Mouse (Mus musculus) layer of hippocampus, postnatal 25 days (tissue): ENCODE results near the gene Thsd7a. TPM values are rescaled to one million over a fixed set of nuclear protein-coding genes. Genes with fewer than 3 reads are reported as not detected.

Experiments
- DNase-seq, 2 experiments: peaks; one replicate each; pipeline ENCODE4 v3.0.0; 2022; ENCODE audit warnings: mixed read lengths in 2 of 2, low spot score in 1 of 2; ENCODE audit errors: extremely low spot score in 1 of 2
- total RNA-seq, 2 experiments: library from RNA; stranded (reverse); gene quantifications; 2 replicates each; pipeline ENCODE4 v1.2.3; 2021

Thsd7a gene
- total RNA-seq, 2 experiments from 2014 or later: 35.6 to 43.7 TPM

DNA sequence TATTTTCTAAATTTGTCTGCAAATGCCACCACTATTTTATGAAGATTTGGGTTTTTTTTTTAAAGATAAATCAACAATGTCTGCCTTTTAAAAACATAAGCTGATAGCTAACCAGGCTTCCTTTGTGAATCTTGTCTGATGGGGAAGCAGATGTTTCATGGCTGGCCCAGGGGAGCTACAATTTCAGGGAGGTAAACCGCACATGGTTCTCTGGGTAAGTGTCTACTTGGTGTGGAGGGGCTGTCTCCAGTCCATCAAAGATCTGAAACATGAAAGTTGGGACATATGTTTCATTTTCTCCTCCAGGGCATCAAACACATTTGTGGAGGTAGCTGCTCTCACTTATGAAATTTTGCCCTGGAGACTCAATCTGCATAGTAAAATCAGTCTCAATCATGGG, 55.5 kb downstream of the Thsd7a start:
- no peak for DNase-seq

DNA sequence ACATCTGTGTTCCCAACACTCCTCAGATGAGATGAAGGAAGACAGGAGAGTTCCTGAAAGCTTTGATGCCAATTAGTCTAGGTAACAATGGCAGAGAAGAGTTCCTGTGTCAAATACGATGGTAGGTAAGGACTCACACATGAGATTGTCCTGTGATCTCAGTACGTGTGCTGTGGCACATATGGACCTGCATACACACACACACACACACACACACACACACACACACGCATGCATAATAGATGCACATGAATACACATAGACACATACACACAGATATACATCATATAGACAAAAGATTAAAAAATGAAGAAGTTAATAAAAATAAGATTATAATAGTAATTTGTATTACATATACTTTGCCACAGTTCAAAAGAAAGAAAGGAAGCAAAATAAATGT, 56.0 kb downstream of the Thsd7a start:
- no peak for DNase-seq

DNA sequence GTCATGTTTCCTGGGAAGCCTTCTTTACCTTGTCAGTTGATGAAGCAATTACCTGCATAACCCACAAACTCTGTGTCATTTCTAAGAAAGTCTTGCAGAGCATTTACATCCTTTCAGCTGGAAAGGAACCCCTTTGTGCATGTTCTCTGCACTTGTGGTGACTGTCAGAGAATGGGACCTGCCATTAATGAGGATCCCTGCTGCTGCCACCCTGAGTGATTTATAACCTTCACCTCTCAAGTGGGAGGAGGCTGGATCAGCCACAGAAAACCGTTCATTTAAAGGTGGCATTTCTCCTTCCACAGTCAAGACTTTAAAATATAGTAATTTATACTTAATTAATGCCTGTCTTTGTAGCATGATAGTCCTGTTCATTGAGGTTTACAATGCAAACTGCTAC, 99.6 kb downstream of the Thsd7a start:
- no peak for DNase-seq

DNA sequence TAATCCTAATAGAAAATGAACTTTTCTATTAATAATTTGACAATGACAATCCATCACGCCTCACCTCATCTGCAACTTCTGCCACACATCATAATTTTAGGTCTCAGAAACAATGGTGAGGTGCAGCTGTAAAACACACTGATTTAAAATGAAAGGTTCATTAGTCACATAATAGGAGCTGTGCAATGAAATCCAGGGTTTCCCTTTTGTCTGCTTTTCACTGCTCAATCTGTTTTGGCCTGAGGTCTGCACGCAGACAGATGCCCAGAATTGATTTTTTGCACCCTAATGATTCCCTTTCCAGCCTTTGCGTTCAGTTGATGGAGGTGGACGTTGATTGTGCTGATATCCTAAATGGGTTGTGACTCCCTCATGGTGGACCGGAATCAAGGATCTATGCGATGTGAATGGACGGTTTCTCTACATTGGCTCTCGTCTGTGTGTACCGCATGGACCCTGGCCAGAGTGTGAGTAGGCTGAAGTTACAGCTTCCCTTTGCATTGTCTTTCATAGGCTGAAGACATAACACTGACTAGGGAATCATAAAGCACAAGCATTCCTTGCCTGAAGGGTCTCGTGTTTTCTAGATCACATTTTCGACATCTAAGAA, 120.5 kb downstream of the Thsd7a start:
- no peak for DNase-seq

DNA sequence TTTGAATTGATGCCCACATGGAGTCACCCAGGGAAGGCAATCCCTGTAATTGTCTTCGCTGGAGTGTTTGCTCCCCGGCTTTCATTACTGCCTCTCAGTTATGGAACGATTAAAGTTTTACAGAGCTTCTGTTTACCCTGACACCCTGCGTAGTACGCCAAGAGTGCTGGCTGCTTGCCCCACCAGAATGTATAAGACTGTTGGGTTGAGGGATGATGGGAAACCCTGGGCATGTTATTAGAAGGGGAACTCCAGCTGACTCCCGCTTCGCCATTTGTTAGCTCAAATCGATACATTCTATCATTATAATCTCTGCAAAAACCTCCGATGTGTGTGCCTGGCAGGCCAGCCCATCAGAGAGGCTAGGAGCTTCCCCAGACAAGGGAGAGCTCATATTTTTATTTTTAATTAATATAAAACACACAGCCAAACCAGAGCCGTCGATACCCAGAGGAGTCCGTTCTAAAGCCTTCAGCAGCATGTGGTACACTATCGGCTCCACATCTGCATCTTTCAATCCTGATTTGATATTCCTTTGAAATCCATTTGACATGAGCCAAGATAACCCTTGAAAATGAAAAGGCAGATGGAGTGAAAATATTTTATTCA, 142.5 kb downstream of the Thsd7a start:
- DNase-seq: no peak

DNA sequence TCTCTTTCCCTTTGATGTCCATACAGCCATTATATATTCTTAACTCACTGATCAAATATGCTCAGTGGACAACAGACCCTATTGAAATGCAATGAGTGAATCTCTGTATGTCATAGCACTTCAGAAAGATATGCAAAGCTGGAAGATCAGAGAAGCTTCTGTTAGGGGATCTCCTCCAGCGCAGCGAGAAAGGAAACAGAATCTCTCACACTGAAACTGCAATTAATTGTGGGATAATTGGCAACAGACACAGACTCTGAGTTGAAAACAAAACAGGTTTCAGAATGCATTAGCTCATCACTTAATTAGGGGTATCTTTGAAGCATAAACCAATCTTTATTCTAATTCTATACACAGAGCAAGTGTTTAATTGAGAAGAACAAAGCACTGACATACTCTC, 146.3 kb downstream of the Thsd7a start:
- DNase-seq: no peak

DNA sequence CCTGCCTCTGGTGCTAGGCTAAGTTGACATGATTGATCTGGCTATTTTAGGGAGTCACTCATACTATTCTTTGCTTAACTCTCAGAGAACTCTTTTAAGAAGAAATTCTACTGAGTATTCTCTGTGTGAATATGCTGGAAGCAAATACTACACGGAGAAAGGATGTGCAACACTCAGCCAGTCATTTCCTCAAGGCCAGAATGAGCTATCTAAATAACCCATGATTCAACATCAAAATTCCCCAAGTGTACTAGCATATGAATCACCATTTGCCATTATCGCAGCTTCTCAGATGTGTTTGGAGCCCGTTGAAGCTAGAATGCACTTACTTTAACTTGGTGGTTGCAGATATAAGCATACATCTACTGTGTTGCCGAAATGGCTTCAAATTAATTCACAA, 147.0 kb downstream of the Thsd7a start:
- DNase-seq: no peak

DNA sequence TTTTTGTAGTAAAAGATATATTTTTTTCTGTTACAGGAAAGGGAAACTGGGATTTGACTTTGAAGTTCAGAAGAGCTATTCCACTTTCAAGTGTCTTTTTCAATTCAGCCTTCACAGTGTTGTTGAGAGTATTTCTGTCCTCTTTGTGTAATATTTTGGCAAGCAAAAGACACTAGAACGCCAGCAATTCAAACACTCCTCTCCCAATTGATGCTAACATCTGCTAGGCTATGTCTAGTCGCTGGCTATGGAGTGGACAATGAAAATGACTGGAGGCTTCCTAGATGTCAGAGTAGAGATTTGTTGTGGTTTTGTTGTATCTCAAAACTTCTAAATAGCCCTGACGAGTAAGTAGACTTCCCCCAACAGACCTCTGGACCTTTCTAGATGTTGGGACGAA, 164.8 kb downstream of the Thsd7a start:
- DNase-seq: no peak

DNA sequence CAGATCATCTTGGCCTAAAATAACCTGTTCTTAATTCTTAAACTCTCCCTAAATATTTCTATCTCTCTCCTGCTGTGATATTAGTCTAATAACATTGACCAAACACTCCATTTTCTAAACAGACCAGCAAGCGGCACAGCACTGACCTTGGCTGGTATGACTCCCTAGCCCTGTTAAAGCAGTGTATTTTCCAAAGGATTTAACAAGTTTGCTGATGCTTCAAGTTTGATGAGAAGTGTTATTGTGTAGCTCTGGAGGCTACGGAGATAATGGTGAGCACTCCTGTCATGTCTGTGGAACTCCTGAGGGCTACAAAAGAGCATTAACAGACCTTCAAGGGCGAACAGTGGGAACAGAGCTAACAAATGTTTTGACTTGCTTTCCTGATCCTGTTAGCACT, 168.1 kb downstream of the Thsd7a start:
- DNase-seq: no peak

DNA sequence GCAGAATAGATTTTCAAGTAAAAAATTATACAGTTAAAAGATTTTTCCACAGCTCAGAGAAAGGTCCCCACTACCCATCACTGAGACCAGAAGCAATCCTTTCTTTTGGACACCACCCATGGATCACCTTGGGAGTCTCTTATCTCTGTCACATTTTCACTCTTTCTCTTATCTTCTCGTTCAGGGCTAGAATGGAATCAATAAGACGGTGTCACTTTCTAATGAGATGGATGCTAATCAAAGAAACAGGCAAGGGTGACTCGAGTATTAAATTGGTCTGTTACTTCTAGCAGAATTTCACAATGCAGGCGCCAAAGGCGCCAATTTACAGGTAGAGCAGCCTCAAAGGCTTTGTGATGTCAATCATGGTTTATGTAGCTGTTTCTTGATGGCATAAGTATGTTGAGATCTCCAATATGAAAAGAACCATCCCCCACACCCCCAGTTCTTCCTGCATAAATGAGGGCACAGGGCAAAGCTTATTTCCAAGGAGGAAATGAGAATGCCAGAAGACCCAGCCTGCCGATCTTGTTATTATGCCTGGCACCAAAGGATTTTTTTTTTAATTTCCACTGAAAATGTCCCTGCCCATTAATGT, 173.5 kb downstream of the Thsd7a start:
- DNase-seq: no peak

DNA sequence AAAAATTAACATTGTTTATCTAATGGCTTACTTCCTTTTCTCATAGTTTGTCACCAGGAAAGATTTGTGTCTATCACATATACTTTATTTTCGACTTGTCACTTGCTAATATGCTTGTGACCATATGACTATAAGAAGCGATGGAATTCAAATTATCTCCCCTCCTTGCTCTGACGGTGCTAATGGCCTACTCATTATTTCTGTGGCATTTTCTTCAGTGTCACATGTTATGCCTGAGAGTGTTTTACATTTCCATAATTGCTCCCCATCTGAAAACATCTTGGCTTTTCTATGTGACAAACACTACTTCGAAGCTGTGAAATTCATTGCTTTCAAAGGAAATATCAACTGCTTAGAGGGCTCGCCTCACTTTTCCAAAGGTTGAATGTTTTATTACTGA, 177.0 kb downstream of the Thsd7a start:
- DNase-seq: no peak

DNA sequence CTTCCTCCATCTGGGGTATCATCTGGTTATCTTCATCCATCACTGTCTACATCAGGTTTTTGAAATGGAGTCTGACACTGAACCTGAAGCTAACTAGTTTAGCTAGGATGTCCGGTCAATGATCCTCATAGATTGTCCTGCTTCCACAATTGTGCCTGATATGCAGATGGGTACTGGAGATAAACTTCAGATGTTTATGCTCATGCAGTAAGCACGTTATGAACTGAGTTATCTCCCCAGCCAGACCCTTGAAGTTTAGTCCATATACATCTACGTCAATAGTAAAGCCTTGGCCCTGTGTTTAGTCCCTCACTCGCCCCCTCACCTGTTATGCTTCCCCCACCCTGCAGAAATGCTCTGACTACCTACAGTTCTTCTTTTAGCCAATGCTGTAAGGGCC, 184.1 kb downstream of the Thsd7a start:
- DNase-seq: no peak

DNA sequence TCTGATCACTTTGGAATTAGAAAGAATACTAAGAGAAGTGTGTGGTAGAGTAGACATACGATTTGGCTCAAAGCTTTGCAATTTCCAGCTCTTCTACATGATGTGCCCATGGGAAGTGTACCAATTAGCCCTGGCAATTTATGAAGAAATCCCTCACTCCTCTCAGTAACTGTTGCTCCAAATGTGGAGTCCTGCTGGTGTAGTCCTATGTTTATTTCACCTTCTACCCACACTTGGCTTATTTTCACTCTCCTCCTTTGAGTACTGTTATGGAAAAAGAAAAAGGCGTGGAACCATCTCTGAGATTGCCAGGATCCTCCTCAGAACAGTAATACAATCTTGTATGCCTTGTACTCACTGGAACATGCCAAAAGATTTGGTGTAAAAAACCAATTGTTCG, 186.9 kb downstream of the Thsd7a start:
- DNase-seq: no peak

DNA sequence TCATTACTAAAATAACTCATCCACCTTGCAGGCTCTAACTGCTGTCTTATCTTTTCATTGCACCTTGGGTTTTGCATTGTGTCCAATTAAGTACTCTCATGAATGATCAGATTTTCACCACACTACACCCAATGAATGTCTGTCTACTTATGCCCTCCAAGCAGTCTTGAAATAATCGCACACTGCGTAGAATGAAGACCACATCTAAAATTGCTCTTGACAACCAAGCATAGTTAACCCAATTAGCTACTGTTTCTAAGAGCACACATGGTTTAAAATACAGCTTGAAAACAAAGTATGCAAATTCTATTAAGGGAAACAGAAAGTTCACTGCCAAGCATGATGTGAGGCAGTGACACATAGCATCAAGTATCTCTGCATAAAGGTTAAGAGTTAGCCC, 188.7 kb downstream of the Thsd7a start:
- no peak for DNase-seq

DNA sequence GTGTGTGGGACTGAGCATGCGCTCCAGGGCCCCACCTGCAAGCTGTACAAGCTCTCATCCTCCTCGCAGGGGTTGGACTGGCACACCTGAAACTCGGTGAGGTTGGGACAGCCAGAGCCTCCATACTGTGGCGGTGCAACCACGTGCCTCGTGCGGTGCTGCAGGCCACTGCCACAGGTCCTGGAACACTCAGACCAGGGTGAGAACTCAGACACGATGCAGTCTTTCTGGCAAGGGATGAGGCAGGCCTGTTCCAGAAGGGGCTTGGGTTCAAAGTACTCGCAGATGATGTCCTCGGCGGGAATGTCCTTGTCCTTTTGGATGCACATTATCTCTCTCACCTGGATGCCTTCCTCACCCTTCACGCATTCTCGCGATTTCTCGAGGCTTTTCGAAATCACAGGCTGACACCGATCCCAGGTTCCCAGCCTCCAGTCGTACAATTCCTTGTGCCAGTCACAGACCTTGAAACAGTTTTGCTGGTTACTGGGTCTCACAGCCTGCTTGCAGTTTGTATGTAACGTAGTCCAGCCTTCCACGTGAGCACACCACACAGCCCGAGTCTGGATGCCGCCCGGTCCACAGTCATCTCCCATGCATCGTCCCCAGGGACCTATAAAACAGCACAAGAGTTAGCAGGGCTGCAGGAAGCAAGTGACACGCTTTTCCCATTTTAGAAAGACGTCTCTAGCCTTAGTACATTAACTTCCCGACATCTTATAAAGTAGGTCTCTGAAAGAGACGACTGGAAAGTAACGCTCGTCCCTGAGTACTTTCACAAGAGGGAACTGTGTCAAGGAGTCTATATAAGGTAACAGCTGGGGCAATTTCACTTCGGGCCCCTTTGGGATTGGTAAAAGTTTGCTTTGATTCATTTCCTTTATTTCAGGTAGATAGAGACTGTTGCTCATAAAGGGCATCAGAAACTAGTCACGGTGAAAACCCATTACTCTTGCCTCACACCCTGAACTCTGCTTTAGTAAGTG, 193.8 kb downstream of the Thsd7a start:
- no peak for DNase-seq

DNA sequence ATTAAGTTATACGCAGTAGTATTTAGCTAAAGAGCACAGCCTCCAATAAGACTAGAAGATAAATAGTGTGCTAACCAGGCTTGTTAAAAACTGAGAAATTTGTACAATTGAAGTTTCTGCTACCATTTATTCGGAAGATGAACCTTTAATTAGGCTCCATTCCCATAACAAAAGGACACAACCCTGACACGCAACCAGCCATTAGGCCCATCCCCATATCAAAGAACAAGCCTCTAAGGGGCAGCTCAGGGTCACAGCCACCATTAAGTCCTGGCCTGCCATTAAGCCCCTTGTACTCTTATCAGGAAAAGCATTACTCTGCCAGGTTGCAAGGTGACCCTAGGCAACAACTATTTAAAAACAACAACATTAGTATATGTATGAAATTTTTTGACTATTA, 198.0 kb downstream of the Thsd7a start:
- no peak for DNase-seq

DNA sequence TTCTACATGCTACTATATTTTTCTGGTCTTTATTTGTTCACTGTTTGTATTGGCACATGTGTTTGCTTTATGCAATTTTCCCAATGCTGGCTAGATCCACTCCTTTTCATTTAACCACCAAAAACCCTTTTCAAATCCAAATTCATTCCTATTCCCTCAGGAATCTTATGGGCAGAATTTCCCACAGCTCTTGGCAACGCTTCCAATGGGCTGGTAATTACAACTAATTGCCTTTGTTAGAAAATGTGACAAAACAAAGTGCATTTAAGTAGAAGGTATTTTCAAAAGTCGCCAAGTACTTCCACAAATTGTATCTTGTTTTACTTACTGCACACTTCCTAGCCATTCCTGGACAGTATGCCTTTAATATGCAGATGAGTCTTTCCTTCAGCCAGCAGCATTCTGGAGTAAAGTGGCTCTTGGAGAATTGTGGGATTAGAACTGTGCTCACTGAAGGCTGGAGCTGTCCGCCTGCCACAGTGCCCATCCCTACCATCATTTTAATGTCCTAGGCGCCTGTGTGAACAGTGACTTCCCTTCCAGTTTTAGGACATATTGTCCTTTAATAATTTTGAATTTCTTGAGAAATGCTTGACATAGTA, 199.1 kb downstream of the Thsd7a start:
- DNase-seq: no peak

DNA sequence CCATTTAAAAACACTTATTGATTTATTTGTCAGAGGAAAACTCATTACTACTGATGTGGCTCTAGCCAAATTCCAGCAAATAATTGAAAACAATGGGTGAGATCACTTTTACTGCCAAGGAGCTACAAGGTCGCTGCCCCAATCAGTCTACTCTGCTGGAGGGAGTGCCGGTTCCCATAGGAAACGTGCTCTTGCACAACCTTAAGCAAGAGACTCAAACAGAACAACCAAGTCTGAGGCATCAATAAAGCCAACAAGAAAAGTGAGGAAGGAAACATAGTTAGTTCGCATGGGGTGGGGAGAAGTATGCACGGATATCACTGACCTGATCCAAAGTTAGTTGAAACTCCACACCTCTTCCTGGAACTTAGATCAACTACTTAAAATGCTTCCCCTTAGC, 205.1 kb downstream of the Thsd7a start:
- no peak for DNase-seq

DNA sequence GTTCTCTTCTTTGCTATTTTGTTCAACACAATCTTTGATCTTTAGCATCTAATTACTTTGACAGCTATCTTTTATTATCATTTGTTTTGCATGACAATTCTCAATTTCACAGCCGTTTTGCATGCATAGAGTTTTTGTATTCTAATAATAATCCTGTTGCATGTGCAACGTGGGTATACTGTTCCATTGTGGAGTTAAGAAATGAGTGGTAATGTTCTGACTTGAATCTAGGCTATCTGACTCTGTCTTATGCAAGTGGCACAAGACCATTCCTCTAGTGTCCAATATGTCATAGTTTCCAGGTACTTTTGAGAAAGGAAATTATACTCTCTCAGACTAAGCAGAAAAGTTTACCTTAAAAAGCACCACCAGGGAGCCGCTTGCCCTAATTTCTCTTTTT, 206.7 kb downstream of the Thsd7a start:
- DNase-seq: no peak

DNA sequence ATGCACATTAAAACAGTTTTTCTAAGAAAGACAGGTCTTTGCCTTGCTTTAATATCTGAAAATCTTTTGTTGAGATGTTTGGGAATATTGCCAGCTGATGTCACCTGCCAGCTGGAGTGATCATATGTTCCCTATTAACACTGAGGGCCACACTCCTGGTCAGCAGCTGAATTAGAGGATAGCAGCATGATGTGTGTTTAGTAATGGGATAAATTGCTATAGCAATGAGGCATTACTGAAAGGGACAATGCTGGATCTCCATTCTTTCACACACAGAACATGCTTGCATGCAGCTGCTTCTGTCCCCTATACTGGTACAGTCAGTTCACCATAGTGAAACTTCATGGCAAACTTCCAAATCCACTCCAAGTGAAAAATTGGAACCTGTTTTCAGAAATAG, 230.1 kb downstream of the Thsd7a start:
- no peak for DNase-seq
